ENCODE assay signal across 20 mouse cellular contexts in genomic region chr1:107596874-107597273, GRCm38 (mm10). TPM values are rescaled to one million over a fixed set of nuclear protein-coding genes. Genes with fewer than 3 reads are reported as not detected.
DNase-seq lines count a peak whose midpoint lies in the region; ATAC-seq and TF ChIP-seq lines count a peak whose summit lies in the region.
"Had no signal": no experiment of that assay in that cellular context is flagged by ENCODE, and none has a peak within 500 bp of the region (broad histone marks: within the 10 kb centered on the region; RNA-seq: fewer than 3 reads in every experiment).

No protein-coding gene starts in this region.

- no peaks in the 10 kb centered on the region for H3K9me3 ChIP-seq in CH12.LX (replicated peaks; ENCODE audit: low read length)
- H3K9me3 ChIP-seq in stomach, postnatal 0 days (ENCODE audit: control insufficient read depth, low read length) = no peaks in the 10 kb centered on the region

- no peak overlapping the region for H3K9ac ChIP-seq in CH12.LX (ENCODE audit: insufficient read depth, low read depth)
- no peak overlapping the region for H3K9ac ChIP-seq in stomach, postnatal 0 days (ENCODE audit: low read length)

- no peak overlapping the region for H3K27ac ChIP-seq in CH12.LX (ENCODE audit: insufficient read depth, low read depth)
- H3K27ac ChIP-seq in stomach, postnatal 0 days (replicated peaks) = no peak overlapping the region

- TF ChIP-seq EP300 in CH12.LX (IDR thresholded peaks at IDR 0.05; ENCODE audit: low read length) = no peak
- no peak for TF ChIP-seq EP300 in stomach, postnatal 0 days (optimal IDR thresholded peaks at IDR 0.05)

- no peak for ATAC-seq in stomach, postnatal 0 days (ENCODE audit: low FRiP score, low TSS enrichment)
- no peak for ATAC-seq in monocyte, adult 5-6 weeks (replicated peaks; ENCODE audit: insufficient number of reproducible peaks, low FRiP score, low TSS enrichment, poor library complexity, severe bottlenecking)
- ATAC-seq: activated CD4-positive, CD25-positive, alpha-beta regulatory T cell, adult 4 months; CD4-positive, CD25-positive, alpha-beta regulatory T cell, adult 4 months; Patski had no signal

- H3K36me3 ChIP-seq in CH12.LX (replicated peaks in 1 of 2; ENCODE audit: control insufficient read depth in 1 of 2, insufficient read depth in 1 of 2, low read length in 1 of 2) = peaks cover 0 to 12% of the 10 kb centered on the region in 2 experiments
- no peaks in the 10 kb centered on the region for H3K36me3 ChIP-seq in stomach, postnatal 0 days (ENCODE audit: control insufficient read depth, insufficient read depth, low read length)
- H3K36me3 ChIP-seq: G1E had no signal

- TF ChIP-seq RAD21 in CH12.LX (IDR thresholded peaks at IDR 0.05; ENCODE audit: low read depth, low read length) = peak; percentile 61

- peak in 1 of 2 experiments; percentile 60; a peak in 2 of 4 replicates for TF ChIP-seq CTCF in CH12.LX (conservative IDR thresholded peaks at IDR 0.05 in 1 of 2, IDR thresholded peaks at IDR 0.05 in 1 of 2; ENCODE audit: low read depth in 2 of 2, low read length in 2 of 2)
- TF ChIP-seq CTCF in stomach, postnatal 0 days (IDR thresholded peaks at IDR 0.05; ENCODE audit: low read depth) = 0 out of 2 replicates have a peak, but pooled peaks have one; percentile 6

- H3K4me1 ChIP-seq in CH12.LX (ENCODE audit: control insufficient read depth in 1 of 2, insufficient read depth in 2 of 2) = peaks cover 0 to 5% of the 10 kb centered on the region in 2 experiments; a peak in 1 of 4 replicates
- peaks cover 2% of the 10 kb centered on the region; the same call in 1 of the 2 replicates for H3K4me1 ChIP-seq in stomach, postnatal 0 days (replicated peaks; ENCODE audit: control insufficient read depth, insufficient read depth)

- no peaks in the 10 kb centered on the region for H3K27me3 ChIP-seq in CH12.LX (replicated peaks)
- no peaks in the 10 kb centered on the region for H3K27me3 ChIP-seq in stomach, postnatal 0 days (ENCODE audit: control insufficient read depth, insufficient read depth, low read length)
- H3K27me3 ChIP-seq: Patski had no signal

- dilution Hi-C loops in CH12.LX (cut with MboI; ENCODE audit: extremely low pct_ligation_motif_present, extremely low pct_unique_long_range_greater_than_20kb, low sequenced_read_pairs) = no loop called here

- peaks cover 35% of the 10 kb centered on the region for H3K79me2 ChIP-seq in CH12.LX (replicated peaks; ENCODE audit: control insufficient read depth, extremely low read depth, insufficient read depth, poor library complexity, severe bottlenecking)

- H3K4me2 ChIP-seq in CH12.LX (ENCODE audit: insufficient read depth, low read depth, poor library complexity, severe bottlenecking) = no peak overlapping the region
- no peak overlapping the region for H3K4me2 ChIP-seq in stomach, postnatal 0 days (replicated peaks; ENCODE audit: low read depth)

- DNase-seq in CH12.LX (ENCODE audit: extremely low read depth) = no peak
- no peak for DNase-seq in stomach, postnatal 0 days (ENCODE audit: low spot score)
- DNase-seq in left cerebral cortex, postnatal 10 days (ENCODE audit: extremely low spot score in 1 of 2, low spot score in 2 of 2) = no peak
- DNase-seq: adrenal gland, adult 2 months; adrenal gland, adult 8-10 months; adrenal gland, postnatal 10 days; adrenal gland, postnatal 14 days; adrenal gland, postnatal 25 days; adrenal gland, postnatal 36 days; B cell, adult 2 months; cerebellum, adult 11 months; cerebellum, adult 11-12 months; cerebellum, adult 18-20 months; cerebellum, adult 2 months had no signal

- intact Hi-C loops in left cerebral cortex, postnatal 10 days (cut with DNase I) = no loop called here

- no peak for TF ChIP-seq POLR2A in CH12.LX (IDR thresholded peaks at IDR 0.05; ENCODE audit: low read depth, low read length)

- in situ Hi-C loops in CH12.LX (cut with MboI; ENCODE audit: low pct_ligation_motif_present, low pct_unique_long_range_greater_than_20kb, low sequenced_read_pairs) = loop anchor here (10.0 kb wide), 1 partner anchor 112 kb away; no protein-coding TSS in a partner anchor

- no peak overlapping the region for H3K4me3 ChIP-seq in CH12.LX (replicated peaks in 1 of 3; ENCODE audit: low read depth in 2 of 3, low read length in 2 of 3, poor library complexity in 1 of 3)
- no peak overlapping the region for H3K4me3 ChIP-seq in stomach, postnatal 0 days (ENCODE audit: low read depth, low read length)

TF ChIP-seq in CH12.LX, 34 proteins besides CTCF, POLR2A, EP300 and RAD21:
- TF ChIP-seq ETS1 (conservative IDR thresholded peaks at IDR 0.05; ENCODE audit: low read depth, low read length) (no peak), ZMIZ1 (IDR thresholded peaks at IDR 0.05; ENCODE audit: low read depth, low read length) (no peak), KAT2A (IDR thresholded peaks at IDR 0.05; ENCODE audit: insufficient replicate concordance, low read length) (no peak), SMC3 (IDR thresholded peaks at IDR 0.05; ENCODE audit: low read depth, low read length) (peak; percentile 44)

RNA-seq across cellular contexts. Expression of gene Serpinb8, which starts 7.1 kb away (rescaled TPM):
- 15.1 and 34.2 TPM in 2 replicates for total RNA-seq in CH12.LX (2012; rRNA removed)
- 1.8 and 2.3 TPM in 2 replicates for total RNA-seq in CH12.LX (2014; rRNA removed)
- 3.7 TPM in 2 replicates for polyA plus RNA-seq in CH12.LX (2012; ENCODE audit: insufficient read length, low read depth)
- polyA plus RNA-seq in stomach, postnatal 0 days (2015; fragmentation: Nextera tagmentation; extraction: Ambion mirVana) = 34.6 and 37.4 TPM in 2 replicates
- total RNA-seq in left cerebral cortex, postnatal 10 days (2021) = 1 to 10 TPM; 2.1 to 2.4 TPM
- total RNA-seq in monocyte, adult 5-6 weeks (2017) = 2.7 to 14.7 TPM (median 9.2 TPM) in 3 replicates
- total RNA-seq: MEL had no signal
- polyA plus RNA-seq: activated CD4-positive, CD25-positive, alpha-beta regulatory T cell, adult 4 months; CD4-positive, CD25-positive, alpha-beta regulatory T cell, adult 4 months had no signal
